Mouse (Mus musculus): ENCODE results near the gene Rsph14.

DNA sequence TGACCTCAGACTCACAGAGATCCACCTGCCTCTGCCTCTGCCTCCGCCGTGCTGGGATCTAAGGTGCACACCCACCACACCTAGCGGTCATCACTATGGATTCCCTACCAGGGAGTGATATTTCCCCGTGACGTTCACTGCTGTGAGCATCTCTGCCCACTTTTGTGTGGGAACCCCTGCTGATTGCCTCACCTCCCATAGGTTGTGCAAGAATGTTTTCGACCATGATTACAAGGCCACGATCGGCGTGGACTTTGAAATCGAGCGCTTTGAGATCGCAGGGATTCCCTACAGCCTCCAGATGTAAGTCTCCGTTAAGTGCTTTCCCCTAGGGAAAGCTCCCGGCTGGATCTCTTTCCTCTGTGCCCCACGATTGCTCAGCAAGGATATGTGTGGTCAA is 13.4 kb upstream of the Rsph14 start:
- TF ChIP-seq EP300 (IDR thresholded peaks at IDR 0.05; ENCODE audit: low read depth) (peak; percentile 54), CTCF (IDR thresholded peaks at IDR 0.05; ENCODE audit: low read depth) (no peak)
